Mouse (Mus musculus): ENCODE measurements around the gene Txnrd1.

Gene Txnrd1

GRCm38 (mm10) chr10:82833926-82834325, at the start of gene Txnrd1:
Gene Txnrd1, plus strand, starts transcription at chr10:82833951.
- DNase-seq (ENCODE audit: inconsistent age in 2 of 2, low spot score in 1 of 2), result no peak

- DNase-seq (ENCODE audit: inconsistent age in 2 of 2, low spot score in 1 of 2), result no peak
These were observed 44.6 kb upstream of the Txnrd1 start for GRCm38 (mm10) chr10:82789181-82789580.

GRCm38 (mm10) chr10:82790504-82790903, 43.2 kb upstream of the Txnrd1 start:
- DNase-seq (ENCODE audit: inconsistent age in 2 of 2, low spot score in 1 of 2), result peak in 1 of 2 experiments; percentile 21

GRCm38 (mm10) chr10:82791713-82792112, 42.0 kb upstream of the Txnrd1 start:
- DNase-seq (ENCODE audit: inconsistent age in 2 of 2, low spot score in 1 of 2), result no peak

- DNase-seq (ENCODE audit: inconsistent age in 2 of 2, low spot score in 1 of 2), result peak in 1 of 2 experiments; percentile 24
These were observed 41.4 kb upstream of the Txnrd1 start for GRCm38 (mm10) chr10:82792311-82792710.

GRCm38 (mm10) chr10:82795071-82795731, 38.5 kb upstream of the Txnrd1 start:
- DNase-seq (ENCODE audit: inconsistent age in 2 of 2, low spot score in 1 of 2), result peak; percentile 71 to 88

- DNase-seq (ENCODE audit: inconsistent age in 2 of 2, low spot score in 1 of 2), result no peak
These were observed 38.0 kb upstream of the Txnrd1 start for GRCm38 (mm10) chr10:82795767-82796166.

GRCm38 (mm10) chr10:82796471-82797118, 37.2 kb upstream of the Txnrd1 start:
- DNase-seq (ENCODE audit: inconsistent age in 2 of 2, low spot score in 1 of 2), result no peak

- no peak for DNase-seq (ENCODE audit: inconsistent age in 2 of 2, low spot score in 1 of 2)
These were observed 36.6 kb upstream of the Txnrd1 start for GRCm38 (mm10) chr10:82797119-82797491.

- DNase-seq (ENCODE audit: inconsistent age in 2 of 2, low spot score in 1 of 2), result peak in 1 of 2 experiments; percentile 32
These were observed 35.3 kb upstream of the Txnrd1 start for GRCm38 (mm10) chr10:82798312-82798933.

GRCm38 (mm10) chr10:82800094-82800493, 33.7 kb upstream of the Txnrd1 start:
- no peak for DNase-seq (ENCODE audit: inconsistent age in 2 of 2, low spot score in 1 of 2)

- peak in 1 of 2 experiments; percentile 20 for DNase-seq (ENCODE audit: inconsistent age in 2 of 2, low spot score in 1 of 2)
These were observed 29.4 kb upstream of the Txnrd1 start for GRCm38 (mm10) chr10:82804396-82804795.

GRCm38 (mm10) chr10:82805111-82805510, 28.6 kb upstream of the Txnrd1 start:
- DNase-seq (ENCODE audit: inconsistent age in 2 of 2, low spot score in 1 of 2), result no peak

GRCm38 (mm10) chr10:82806414-82806813, 27.3 kb upstream of the Txnrd1 start:
- no peak for DNase-seq (ENCODE audit: inconsistent age in 2 of 2, low spot score in 1 of 2)

GRCm38 (mm10) chr10:82807238-82807637, 26.5 kb upstream of the Txnrd1 start:
- DNase-seq (ENCODE audit: inconsistent age in 2 of 2, low spot score in 1 of 2), result peak; percentile 74 to 85

- peak in 1 of 2 experiments; percentile 43 for DNase-seq (ENCODE audit: inconsistent age in 2 of 2, low spot score in 1 of 2)
These were observed 25.6 kb upstream of the Txnrd1 start for GRCm38 (mm10) chr10:82808155-82808554.

GRCm38 (mm10) chr10:82808891-82809290, 24.9 kb upstream of the Txnrd1 start:
- peak; percentile 34 to 79 for DNase-seq (ENCODE audit: inconsistent age in 2 of 2, low spot score in 1 of 2)

- DNase-seq (ENCODE audit: inconsistent age in 2 of 2, low spot score in 1 of 2), result peak in 1 of 2 experiments; percentile 70
These were observed 24.4 kb upstream of the Txnrd1 start for GRCm38 (mm10) chr10:82809352-82809751.

- peak; percentile 78 to 88 for DNase-seq (ENCODE audit: inconsistent age in 2 of 2, low spot score in 1 of 2)
These were observed 21.8 kb upstream of the Txnrd1 start for GRCm38 (mm10) chr10:82811855-82812431.

- no peak for DNase-seq (ENCODE audit: inconsistent age in 2 of 2, low spot score in 1 of 2)
These were observed 19.4 kb upstream of the Txnrd1 start for GRCm38 (mm10) chr10:82814096-82814970.

GRCm38 (mm10) chr10:82816441-82816840, 17.3 kb upstream of the Txnrd1 start:
- DNase-seq (ENCODE audit: inconsistent age in 2 of 2, low spot score in 1 of 2), result no peak
